Mouse (Mus musculus) C2C12 (cell line): ENCODE results near the gene Zmynd11.

Experiments used
- CTCF ChIP-seq: IDR thresholded peaks from one replicate; pipeline ENCODE4 v1.5.1; 2011; ENCODE audit not compliant: control insufficient read depth, insufficient read depth, insufficient read length
- FOSL1 ChIP-seq: IDR thresholded peaks from one replicate; pipeline ENCODE4 v1.8.0; 2011; ENCODE audit warnings: mild to moderate bottlenecking, low read length; ENCODE audit not compliant: poor library complexity, insufficient read depth, severe bottlenecking
- MYOD1 ChIP-seq: IDR thresholded peaks from one replicate; pipeline ENCODE4 v1.6.1; 2011; ENCODE audit warnings: low read depth; ENCODE audit not compliant: control insufficient read depth, insufficient read length
- MYOG ChIP-seq: IDR thresholded peaks from one replicate; pipeline ENCODE4 v1.6.1; 2011; ENCODE audit not compliant: control insufficient read depth, insufficient read length; ENCODE audit errors: extremely low read depth
- USF1 ChIP-seq: IDR thresholded peaks from one replicate; pipeline ENCODE4 v1.6.1; 2011; ENCODE audit warnings: low read depth, mild to moderate bottlenecking, control low read depth, moderate library complexity

- TF ChIP-seq CTCF (no peak), MYOD1 (no peak), MYOG (no peak), USF1 (no peak), FOSL1 (no peak)
Observed at GRCm38 (mm10) chr13:9637949-9638348, 127.2 kb downstream of the Zmynd11 start.
